Mouse (Mus musculus) forebrain, embryonic 15.5 days (tissue): ENCODE measurements around the gene Sav1. TPM values are rescaled to one million over a fixed set of nuclear protein-coding genes. Genes with fewer than 3 reads are reported as not detected.

ENCODE experiments used
- ATAC-seq: fragments of 200-750 bp; cut with Nextera tagmentation; replicated peaks from 2 replicates; pipeline ENCODE4 v1.8.0; 2017; ENCODE audit warnings: mild to moderate bottlenecking, moderate TSS enrichment, moderate library complexity
- H3K27ac ChIP-seq: fragments of 300-500 bp; sonication (generic); replicated peaks from 2 replicates; pipeline ENCODE4 v1.5.1; 2015; ENCODE audit warnings: mild to moderate bottlenecking, inconsistent platforms
- H3K27me3 ChIP-seq: fragments of 300-500 bp; sonication (generic); 2 replicates; pipeline ENCODE4 v1.6.1; 2015; ENCODE audit warnings: inconsistent platforms
- H3K36me3 ChIP-seq: fragments of 300-500 bp; sonication (generic); 2 replicates; pipeline ENCODE4 v1.6.1; 2015; ENCODE audit warnings: mild to moderate bottlenecking, inconsistent platforms
- H3K4me1 ChIP-seq: fragments of 300-500 bp; sonication (generic); 2 replicates; pipeline ENCODE4 v1.6.1; 2015; ENCODE audit warnings: inconsistent platforms
- H3K4me2 ChIP-seq: fragments of 300-500 bp; sonication (generic); replicated peaks from 2 replicates; pipeline ENCODE4 v1.6.1; 2015; ENCODE audit warnings: mild to moderate bottlenecking, inconsistent platforms
- H3K4me3 ChIP-seq: fragments of 300-500 bp; sonication (generic); 2 replicates; pipeline ENCODE4 v1.5.1; 2015; ENCODE audit warnings: mild to moderate bottlenecking, inconsistent platforms
- H3K9ac ChIP-seq: fragments of 300-500 bp; sonication (generic); replicated peaks from 2 replicates; pipeline ENCODE4 v1.6.1; 2015; ENCODE audit warnings: mild to moderate bottlenecking, inconsistent platforms
- H3K9me3 ChIP-seq: fragments of 300-500 bp; sonication (generic); 2 replicates; pipeline ENCODE4 v1.6.1; 2016; ENCODE audit warnings: inconsistent platforms
- WGBS: fragments of 180-500 bp; shearing (Covaris S2); methylation state at CpG from one replicate; pipeline ENCODE4 v1.1.7; 2015; ENCODE audit warnings: mixed read lengths; 5-methylcytosine and 5-hydroxymethylcytosine counted together
- polyA plus RNA-seq: library from polyadenylated mRNA; unstranded; fragments of >200 nt; fragmentation: Nextera tagmentation; extraction: Ambion mirVana; gene quantifications from 2 replicates; pipeline ENCODE4 v1.2.1, GENCODE M21; 2015

Sav1 gene
- polyA plus RNA-seq, 1 experiment from 2014 or later: 4.1 TPM

DNA sequence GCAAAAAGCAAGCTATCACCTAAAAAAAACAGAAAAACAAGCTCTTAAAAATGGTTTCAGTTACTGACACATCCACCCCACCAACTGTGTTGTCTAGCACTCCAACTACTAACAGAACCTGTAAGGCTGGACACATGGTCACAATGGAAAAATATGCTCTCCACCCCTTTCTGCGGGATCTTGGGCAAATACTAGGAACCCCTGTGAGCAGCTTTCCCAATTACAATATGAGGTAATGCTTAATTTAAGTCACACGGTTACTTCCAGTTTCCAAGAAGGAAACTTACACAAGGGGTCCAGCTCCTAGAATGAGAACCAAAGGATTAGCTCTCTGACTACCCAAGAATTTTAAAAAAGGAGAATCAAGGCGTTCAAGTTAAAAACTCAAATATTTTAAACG, 1.3 kb downstream of the Sav1 start:
- H3K36me3 ChIP-seq: peaks cover 18% of the 10 kb centered on the region; the same call in 1 of the 2 replicates
- no peaks in the 10 kb centered on the region for H3K27me3 ChIP-seq
- peaks cover 19% of the 10 kb centered on the region for H3K4me1 ChIP-seq
- peak overlapping the region; percentile 71; the same call in 1 of the 2 replicates for H3K9ac ChIP-seq
- no peaks in the 10 kb centered on the region for H3K9me3 ChIP-seq
- H3K4me2 ChIP-seq: peak overlapping the region; percentile 67
- H3K4me3 ChIP-seq: peak overlapping the region; percentile 66
- no peak for ATAC-seq
- no peak overlapping the region for H3K27ac ChIP-seq
- 26% methylated on average over 4 of the region's 4 CpGs for WGBS

DNA sequence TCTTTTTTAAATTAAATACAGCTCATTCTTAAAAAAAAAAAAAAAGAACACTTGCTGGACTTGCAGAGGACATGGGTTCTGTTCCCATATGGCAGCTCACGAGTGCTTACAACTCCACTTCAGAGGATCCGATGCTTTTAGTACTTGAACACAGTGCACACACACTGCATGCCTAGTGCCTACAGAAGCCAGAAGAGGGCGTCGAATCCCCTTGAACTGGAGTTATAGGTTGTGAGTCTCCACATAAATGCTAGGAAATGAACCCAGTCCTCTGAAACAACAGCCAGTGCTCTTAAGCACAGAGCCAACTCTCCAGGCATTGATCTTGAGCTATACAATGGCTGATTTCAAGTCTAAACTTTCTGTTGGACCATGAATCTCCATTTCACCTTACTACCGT, 3.9 kb downstream of the Sav1 start:
- 69% methylated on average over 5 of the region's 5 CpGs for WGBS
- Histone ChIP-seq H3K9ac (no peak overlapping the region), H3K36me3 (peaks cover 21% of the 10 kb centered on the region), H3K4me3 (no peak overlapping the region), H3K27me3 (no peaks in the 10 kb centered on the region), H3K4me2 (no peak overlapping the region), H3K9me3 (no peaks in the 10 kb centered on the region), H3K4me1 (peaks cover 19% of the 10 kb centered on the region), H3K27ac (no peak overlapping the region)
- ATAC-seq: no peak

GRCm38 (mm10) chr12:69977376-69977998, 9.3 kb downstream of the Sav1 start:
- Histone ChIP-seq H3K4me3 (no peak overlapping the region), H3K9ac (no peak overlapping the region), H3K4me1 (peaks cover 11% of the 10 kb centered on the region), H3K36me3 (peaks cover 8% of the 10 kb centered on the region), H3K27me3 (no peaks in the 10 kb centered on the region), H3K27ac (no peak overlapping the region), H3K9me3 (no peaks in the 10 kb centered on the region), H3K4me2 (no peak overlapping the region)
- no peak for ATAC-seq
- 61% methylated on average over 9 of the region's 9 CpGs for WGBS

DNA sequence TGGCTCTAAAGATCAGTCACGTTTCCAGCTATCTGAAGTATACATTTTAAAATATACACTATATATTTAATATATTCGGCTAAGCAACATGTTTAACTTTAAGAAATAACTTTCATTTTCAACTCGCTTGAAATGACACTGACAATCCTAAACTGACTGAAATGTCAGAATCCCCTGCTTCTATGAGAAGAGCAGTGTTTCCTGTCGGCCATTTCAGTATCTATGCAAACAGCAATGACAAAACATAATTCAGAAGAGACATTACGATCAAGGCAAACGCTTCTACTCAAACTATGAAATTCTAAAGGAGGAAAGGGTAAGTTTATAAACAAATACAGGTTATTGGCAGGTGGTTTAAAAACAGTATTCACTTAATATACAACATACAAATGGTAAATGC, 10.1 kb downstream of the Sav1 start:
- H3K27me3 ChIP-seq: no peaks in the 10 kb centered on the region
- no peak for ATAC-seq
- 87% methylated on average over 6 of the region's 6 CpGs for WGBS
- H3K4me2 ChIP-seq: no peak overlapping the region
- H3K36me3 ChIP-seq: peaks cover 7% of the 10 kb centered on the region
- H3K4me1 ChIP-seq: peaks cover 11% of the 10 kb centered on the region
- no peak overlapping the region for H3K9ac ChIP-seq
- H3K4me3 ChIP-seq: no peak overlapping the region
- no peaks in the 10 kb centered on the region for H3K9me3 ChIP-seq
- no peak overlapping the region for H3K27ac ChIP-seq

- Histone ChIP-seq H3K4me1 (peaks cover 9% of the 10 kb centered on the region), H3K4me3 (no peak overlapping the region), H3K9me3 (no peaks in the 10 kb centered on the region), H3K27ac (no peak overlapping the region), H3K27me3 (no peaks in the 10 kb centered on the region), H3K9ac (no peak overlapping the region), H3K4me2 (no peak overlapping the region), H3K36me3 (peaks cover 20% of the 10 kb centered on the region)
- ATAC-seq: no peak
Measured at GRCm38 (mm10) chr12:69973666-69974065, 13.1 kb downstream of the Sav1 start.

DNA sequence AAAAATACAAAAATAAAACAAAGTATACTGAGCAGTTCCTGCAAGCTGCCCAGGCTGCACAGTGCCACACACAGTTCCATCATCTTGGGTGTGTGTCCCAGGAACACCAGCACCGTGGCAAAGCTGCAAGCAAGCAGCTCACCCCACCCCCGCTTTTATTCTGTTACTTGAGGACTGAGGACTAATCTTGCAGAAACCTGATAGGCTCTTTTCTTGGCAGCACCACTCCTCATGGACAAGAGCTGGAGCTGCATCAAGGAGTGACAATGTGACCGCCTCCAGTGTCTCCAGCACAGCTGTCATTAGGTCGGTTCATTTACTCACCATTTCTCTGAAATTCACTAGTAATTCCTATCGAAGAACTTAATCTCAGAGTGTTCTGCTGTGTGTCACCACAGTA, 18.6 kb downstream of the Sav1 start:
- no peak overlapping the region for H3K9ac ChIP-seq
- H3K27me3 ChIP-seq: no peaks in the 10 kb centered on the region
- H3K4me3 ChIP-seq: no peak overlapping the region
- no peak for ATAC-seq
- WGBS: 63% methylated on average over 5 of the region's 5 CpGs
- H3K27ac ChIP-seq: no peak overlapping the region
- no peak overlapping the region for H3K4me2 ChIP-seq
- H3K9me3 ChIP-seq: no peaks in the 10 kb centered on the region
- no peaks in the 10 kb centered on the region for H3K4me1 ChIP-seq
- H3K36me3 ChIP-seq: peaks cover 56% of the 10 kb centered on the region

- H3K9ac ChIP-seq: no peak overlapping the region
- H3K4me1 ChIP-seq: no peaks in the 10 kb centered on the region
- no peak overlapping the region for H3K4me2 ChIP-seq
- ATAC-seq: no peak
- no peak overlapping the region for H3K4me3 ChIP-seq
- peaks cover 67% of the 10 kb centered on the region for H3K36me3 ChIP-seq
- WGBS: 90% methylated on average over 6 of the region's 6 CpGs
- no peaks in the 10 kb centered on the region for H3K9me3 ChIP-seq
- H3K27ac ChIP-seq: no peak overlapping the region
- no peaks in the 10 kb centered on the region for H3K27me3 ChIP-seq
Measured at GRCm38 (mm10) chr12:69967112-69967511, 19.7 kb downstream of the Sav1 start.

DNA sequence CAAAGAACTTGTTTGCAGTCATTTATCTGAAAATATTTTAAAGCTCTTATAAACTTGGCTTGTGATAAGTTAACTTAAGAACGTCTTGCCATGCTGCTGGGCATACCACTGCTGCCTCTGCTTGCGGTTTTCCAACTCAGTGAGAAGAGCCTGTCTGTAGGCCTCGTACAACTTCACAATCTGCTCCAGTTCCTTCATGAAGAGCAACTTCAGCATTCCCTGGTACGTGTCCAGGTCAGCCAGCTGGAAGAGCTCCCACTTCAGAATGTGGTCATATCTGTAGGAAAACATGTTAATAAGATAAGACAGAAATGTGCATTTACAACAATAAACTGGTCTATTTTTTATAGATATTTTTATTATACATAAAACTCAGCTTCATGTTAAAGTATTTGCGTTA, 20.7 kb downstream of the Sav1 start:
- WGBS: 86% methylated on average over 5 of the region's 5 CpGs
- H3K27me3 ChIP-seq: no peaks in the 10 kb centered on the region
- no peaks in the 10 kb centered on the region for H3K4me1 ChIP-seq
- H3K4me2 ChIP-seq: no peak overlapping the region
- no peak overlapping the region for H3K4me3 ChIP-seq
- peaks cover 68% of the 10 kb centered on the region for H3K36me3 ChIP-seq
- H3K9ac ChIP-seq: no peak overlapping the region
- H3K27ac ChIP-seq: no peak overlapping the region
- no peaks in the 10 kb centered on the region for H3K9me3 ChIP-seq
- no peak for ATAC-seq

- WGBS: 83% methylated on average over 3 of the region's 3 CpGs
- Histone ChIP-seq H3K9me3 (no peaks in the 10 kb centered on the region), H3K4me1 (no peaks in the 10 kb centered on the region), H3K27ac (no peak overlapping the region), H3K4me2 (no peak overlapping the region), H3K4me3 (no peak overlapping the region), H3K27me3 (no peaks in the 10 kb centered on the region), H3K36me3 (peaks cover 68% of the 10 kb centered on the region), H3K9ac (no peak overlapping the region)
- ATAC-seq: no peak
Measured at GRCm38 (mm10) chr12:69965644-69966043, 21.2 kb downstream of the Sav1 start.

GRCm38 (mm10) chr12:69963141-69963540, 23.7 kb downstream of the Sav1 start:
- Histone ChIP-seq H3K4me2 (no peak overlapping the region), H3K36me3 (peaks cover 76% of the 10 kb centered on the region), H3K27me3 (no peaks in the 10 kb centered on the region), H3K4me1 (no peaks in the 10 kb centered on the region), H3K4me3 (no peak overlapping the region), H3K9ac (no peak overlapping the region), H3K9me3 (no peaks in the 10 kb centered on the region), H3K27ac (no peak overlapping the region)
- no peak for ATAC-seq
- 86% methylated on average over 6 of the region's 6 CpGs for WGBS

DNA sequence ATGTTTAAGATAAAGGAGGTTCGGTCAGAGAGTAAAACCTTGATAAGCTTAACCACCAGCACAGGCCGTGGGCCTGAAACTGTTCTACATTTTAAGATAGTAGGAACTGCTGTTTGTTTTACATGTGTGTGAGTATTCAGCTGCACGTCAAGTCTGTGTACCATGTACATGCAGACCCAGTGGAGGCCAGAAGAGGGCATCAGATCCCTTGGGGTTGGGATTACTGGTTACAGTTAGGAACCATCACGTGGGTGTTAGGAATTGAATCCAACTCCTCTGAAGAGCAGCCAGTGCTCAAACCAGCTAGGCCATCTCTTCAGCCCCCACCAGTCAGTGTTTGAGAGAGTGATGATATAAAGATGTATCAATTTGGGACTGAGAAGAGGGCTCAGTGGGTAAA, 24.3 kb downstream of the Sav1 start:
- H3K4me3 ChIP-seq: no peak overlapping the region
- no peak overlapping the region for H3K9ac ChIP-seq
- H3K9me3 ChIP-seq: no peaks in the 10 kb centered on the region
- peaks cover 78% of the 10 kb centered on the region for H3K36me3 ChIP-seq
- 0 out of 2 replicates have a peak, but pooled peaks have one; percentile 51 for ATAC-seq
- H3K27ac ChIP-seq: no peak overlapping the region
- 65% methylated on average over 4 of the region's 4 CpGs for WGBS
- no peaks in the 10 kb centered on the region for H3K27me3 ChIP-seq
- no peak overlapping the region for H3K4me2 ChIP-seq
- H3K4me1 ChIP-seq: no peaks in the 10 kb centered on the region

DNA sequence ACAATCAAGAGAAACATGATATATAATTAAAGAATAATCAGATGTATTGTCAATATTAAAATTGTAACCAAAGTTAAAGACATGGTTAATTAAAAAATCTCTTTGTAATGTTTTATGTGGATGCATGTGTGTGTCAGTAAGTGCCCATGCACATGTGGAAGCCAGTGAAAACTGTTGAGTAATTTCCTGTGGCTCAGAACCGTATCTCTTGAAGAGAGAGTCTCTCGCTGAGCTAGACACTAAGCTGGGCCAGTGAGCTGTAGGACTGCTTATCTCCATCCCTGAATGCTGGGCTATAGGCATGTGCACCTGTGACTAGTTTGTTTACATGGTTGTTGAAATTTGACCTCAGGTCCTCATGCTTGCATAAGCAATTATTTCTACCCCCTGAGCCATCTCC, 29.4 kb downstream of the Sav1 start:
- 95% methylated on average over 2 of the region's 2 CpGs for WGBS
- ATAC-seq: no peak
- Histone ChIP-seq H3K27me3 (no peaks in the 10 kb centered on the region), H3K36me3 (peaks cover 73% of the 10 kb centered on the region), H3K9me3 (no peaks in the 10 kb centered on the region), H3K4me3 (no peak overlapping the region), H3K9ac (no peak overlapping the region), H3K27ac (no peak overlapping the region), H3K4me2 (no peak overlapping the region), H3K4me1 (no peaks in the 10 kb centered on the region)

- Histone ChIP-seq H3K36me3 (peaks cover 48% of the 10 kb centered on the region), H3K4me3 (no peak overlapping the region), H3K27ac (no peak overlapping the region), H3K4me1 (no peaks in the 10 kb centered on the region), H3K9ac (no peak overlapping the region), H3K27me3 (no peaks in the 10 kb centered on the region), H3K9me3 (no peaks in the 10 kb centered on the region), H3K4me2 (no peak overlapping the region)
- 80% methylated on average over 3 of the region's 3 CpGs for WGBS
- ATAC-seq: no peak
Measured at GRCm38 (mm10) chr12:69947502-69947901, 39.3 kb downstream of the Sav1 start.
